Mouse (Mus musculus): ENCODE data around the gene Rab5b.
"Not testable (repeated sequence)": the region's sequence is repeated elsewhere in the genome, so short reads cannot be mapped to it uniquely, and the experiment has no call there.

The Rab5b gene

DNA sequence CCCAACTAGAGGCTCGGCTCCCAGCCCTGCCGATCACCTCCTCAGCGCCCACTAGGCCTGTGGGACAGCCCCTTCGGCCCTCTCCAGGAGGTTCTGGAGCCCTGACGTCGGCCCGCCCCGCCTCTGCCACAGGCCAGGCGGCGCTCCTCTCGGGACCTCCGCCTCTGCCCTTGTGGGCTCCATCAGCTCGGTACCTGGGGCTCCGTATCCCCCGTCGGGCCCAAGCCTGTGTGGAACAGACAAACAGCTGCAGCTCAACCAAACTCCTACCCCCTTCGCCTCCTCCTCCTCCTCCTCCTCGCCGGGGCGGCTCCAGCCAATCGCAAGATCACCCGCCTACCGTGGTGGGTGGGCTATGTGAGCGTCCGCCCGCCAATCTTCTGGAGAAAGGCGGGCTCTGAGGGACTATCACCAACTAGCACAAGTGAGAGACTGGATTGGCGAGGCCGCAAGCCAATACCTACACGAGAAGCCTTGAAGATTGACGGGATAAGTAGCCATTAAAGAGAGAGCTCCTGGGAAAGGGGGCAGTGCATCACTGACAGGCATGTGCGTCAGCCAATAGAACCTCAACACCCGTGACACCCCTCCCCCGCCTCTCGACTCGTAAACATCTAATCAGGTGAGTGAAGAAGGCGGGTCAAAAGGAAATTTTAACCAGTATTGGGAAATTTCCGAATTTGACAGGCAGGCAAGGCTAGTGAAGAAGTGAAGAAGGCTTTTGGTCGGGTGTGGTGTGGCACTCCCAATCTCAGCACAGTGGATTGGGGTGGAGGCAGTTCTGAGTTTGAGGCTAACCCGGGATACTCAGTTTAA lies at the start of gene Rab5b:
Gene Rab5b, minus strand, starts transcription at position 273 of the 816 bp plus-strand sequence.
- DNase-seq, result peak; percentile 100

DNA sequence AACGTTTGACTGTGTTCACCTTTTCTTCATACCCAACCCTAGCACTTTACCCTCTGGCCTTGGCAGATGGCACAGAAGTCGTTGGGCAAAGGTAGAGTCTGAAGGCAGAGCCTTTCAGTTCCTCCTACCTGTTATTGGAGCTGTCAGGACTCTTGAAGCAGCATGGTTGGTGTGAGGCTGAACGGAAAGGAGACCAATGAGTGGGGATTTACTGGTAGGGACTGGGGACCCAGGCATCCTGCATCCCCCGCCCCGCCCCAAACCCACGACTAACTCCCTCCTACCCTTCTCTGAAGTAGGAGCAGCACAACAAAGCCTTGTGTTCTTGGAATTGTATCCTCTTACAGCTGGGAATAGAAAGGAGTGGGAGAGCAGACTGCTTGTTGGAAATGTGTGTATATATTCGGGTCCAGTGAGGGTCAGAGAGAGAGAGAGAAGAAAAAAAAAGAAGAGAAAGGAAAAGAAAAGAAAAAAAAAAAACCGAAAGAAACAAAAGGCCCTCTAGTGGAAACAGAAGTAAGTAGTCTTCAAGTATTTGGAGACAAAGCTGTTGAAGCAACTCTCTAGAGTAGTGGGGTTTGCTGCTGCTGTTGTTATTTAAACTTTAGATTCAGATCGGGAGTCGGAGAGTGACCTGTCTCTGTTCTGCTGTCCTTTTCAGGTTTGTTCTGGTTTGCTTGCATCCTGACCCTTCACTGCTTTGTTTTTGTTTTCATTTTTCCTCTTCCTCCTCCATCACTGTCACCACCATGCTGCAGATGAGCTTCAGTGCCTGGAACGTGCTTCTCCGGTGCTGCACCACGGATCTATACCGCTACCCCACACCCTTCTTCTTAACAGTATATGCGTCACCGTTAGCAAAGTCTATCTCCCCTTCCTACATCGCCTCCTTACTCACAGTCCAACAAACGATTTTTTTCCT lies 48.9 kb upstream of the Rab5b start, which contains the start of gene Dgka:
Gene Dgka, minus strand, starts transcription at position 176 of the 922 bp plus-strand sequence.
- no peak for DNase-seq

DNA sequence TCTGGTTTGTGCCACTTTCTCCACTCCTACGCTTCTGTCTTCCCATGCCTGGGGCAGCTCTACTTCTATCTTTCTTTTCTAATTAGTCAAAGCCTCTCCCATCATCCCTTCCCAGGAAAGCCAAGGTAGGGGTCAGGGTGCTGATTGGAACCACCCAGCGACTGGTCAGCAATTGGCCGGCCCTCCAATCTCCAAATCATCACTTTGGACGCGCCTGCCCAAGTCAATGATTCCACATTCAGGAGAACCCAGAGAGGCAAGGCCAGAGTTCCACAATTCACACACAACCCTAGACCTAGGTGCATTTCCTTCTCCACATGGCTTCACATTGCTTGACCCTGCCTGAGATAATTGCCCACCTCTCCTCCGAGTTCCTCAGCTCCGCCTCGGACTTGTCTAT lies 48.1 kb upstream of the Rab5b start:
- peak; percentile 25 for DNase-seq

DNA sequence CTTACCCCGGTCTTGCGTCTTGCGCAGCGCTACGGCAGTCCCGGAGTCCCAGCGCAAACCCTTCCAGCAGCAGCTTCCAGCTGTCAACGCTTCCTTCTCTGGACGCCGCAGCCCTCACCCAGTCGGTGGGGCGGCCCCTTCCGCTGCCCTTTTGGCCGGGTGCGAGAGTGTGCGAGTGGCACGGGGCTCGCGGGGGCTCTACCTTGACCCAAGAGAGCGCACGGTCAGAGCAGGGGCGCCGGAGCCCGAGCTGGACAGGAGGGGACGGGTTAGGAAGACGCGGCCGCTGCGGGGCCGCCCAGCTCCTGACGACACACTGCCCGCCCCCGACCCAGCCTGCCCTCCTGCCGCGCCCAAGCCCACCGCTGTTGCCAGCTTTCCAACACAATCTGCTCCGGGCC lies 47.7 kb upstream of the Rab5b start:
- peak; percentile 49 for DNase-seq

DNA sequence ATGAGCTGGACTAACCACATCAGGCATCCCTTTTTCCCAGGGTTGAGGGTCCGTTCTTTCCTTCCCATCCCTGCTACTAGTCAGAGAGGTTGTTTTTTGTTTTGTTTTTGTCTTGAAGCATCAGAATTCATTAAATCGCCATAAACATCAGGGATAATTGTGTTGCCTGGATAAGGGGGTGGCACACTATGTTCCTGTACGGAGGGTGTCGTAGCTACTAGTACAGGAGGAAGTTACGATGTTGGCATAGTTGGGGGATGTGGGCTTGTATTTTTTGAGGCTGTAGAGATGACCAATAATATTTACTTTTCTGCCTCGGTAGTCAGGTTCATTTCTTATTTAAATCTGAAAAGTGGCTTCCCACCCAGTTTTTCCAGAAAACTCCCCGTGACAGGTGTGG lies 47.2 kb upstream of the Rab5b start:
- no peak for DNase-seq

DNA sequence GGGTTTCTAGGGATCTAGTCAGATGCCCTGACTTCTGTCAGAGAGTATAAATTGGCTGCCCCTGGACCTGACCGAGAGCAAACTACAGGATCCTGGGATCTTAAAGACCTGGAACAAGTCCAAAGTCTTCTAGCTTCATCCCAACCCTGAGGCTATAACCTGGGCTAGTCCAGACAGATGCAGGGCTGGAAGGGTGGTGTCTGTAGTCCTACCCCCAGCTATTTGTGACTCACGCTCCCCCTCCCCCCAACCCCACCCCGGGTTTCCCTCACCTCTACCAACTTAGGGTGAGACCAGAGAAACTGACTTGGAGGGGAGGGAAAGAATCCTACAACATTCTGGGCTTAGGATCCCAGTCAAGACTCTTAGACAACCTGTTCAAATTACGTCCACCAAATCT lies 46.6 kb upstream of the Rab5b start:
- no peak for DNase-seq

DNA sequence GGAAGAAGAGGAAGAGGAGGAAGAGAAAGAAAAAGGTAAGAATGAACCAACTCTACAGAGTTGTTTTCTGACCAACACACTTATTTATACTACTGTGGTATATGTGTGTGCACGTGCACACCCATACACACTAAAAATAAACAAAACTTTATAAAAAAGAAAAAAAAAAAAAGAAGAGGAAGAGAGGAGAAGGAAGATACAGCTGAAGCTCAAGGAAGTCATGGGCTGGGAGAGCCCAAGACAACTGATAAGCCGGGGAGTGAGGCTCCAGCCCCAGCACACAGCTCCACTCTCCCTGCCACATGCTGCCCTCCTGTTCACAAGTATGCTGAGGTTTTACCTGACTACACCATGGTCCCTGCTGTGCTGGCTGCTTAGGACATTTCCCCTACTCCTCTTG lies 44.2 kb upstream of the Rab5b start:
- DNase-seq, result no peak

DNA sequence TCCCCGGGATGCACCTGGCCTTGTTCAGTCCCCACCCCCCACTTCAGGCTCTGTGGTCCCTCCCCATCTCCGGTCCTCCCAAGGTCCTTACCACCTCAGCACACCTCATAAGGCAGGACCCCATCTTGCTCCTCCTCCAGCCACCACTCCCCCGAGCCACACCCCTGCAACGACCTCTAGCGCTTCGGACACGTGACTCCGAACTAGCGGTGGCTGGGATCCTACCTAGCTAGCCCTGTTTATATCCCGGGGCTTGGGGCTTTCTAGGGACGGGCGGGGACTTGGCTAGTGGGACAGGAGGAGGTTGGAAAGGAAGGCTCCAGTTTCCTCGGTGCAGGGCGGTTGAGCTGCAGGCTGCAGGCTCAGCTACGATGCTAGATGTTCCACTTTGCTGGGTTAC lies 41.4 kb upstream of the Rab5b start:
- no peak for DNase-seq

DNA sequence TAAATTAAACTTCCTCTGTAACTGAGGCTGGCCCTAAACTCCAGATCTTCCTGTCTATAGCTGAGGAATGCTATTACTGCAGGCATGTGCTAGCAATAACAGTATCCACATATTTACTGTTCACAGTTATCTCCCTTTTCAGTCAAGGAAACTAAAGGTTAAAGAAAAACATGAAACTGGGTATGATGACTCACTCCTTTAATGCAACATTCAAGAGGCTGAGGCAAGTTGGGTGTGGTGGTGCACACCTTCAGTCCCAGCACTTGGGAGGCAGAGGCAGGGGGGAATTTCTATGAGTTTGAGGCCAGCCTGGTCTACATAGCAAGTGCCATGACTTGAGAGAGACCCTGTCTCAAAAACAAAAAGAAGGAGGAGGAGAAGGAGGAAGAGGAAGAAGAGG lies 35.9 kb upstream of the Rab5b start:
- DNase-seq, result no peak

DNA sequence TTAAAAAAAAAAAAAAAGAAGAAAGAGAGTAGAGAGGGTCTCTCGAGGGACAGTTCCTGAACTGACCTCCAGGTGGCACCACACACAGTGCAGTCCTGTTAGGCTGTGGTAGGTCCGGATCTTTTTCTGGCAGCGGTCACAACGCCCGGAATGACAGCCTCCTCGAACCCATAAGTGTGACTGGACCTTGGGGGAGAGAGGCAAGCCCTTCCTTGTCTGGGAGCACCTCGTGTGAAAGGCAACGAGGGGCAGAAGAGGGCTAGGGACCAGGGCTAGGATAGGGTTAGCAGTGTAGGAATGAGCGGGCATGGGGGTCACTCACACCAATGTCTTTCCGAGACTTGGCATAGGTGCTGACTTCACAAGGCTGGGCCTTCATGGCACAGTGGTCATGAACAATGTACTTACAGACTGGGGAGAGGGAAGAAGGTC lies 35.0 kb upstream of the Rab5b start:
- DNase-seq, result peak; percentile 58

DNA sequence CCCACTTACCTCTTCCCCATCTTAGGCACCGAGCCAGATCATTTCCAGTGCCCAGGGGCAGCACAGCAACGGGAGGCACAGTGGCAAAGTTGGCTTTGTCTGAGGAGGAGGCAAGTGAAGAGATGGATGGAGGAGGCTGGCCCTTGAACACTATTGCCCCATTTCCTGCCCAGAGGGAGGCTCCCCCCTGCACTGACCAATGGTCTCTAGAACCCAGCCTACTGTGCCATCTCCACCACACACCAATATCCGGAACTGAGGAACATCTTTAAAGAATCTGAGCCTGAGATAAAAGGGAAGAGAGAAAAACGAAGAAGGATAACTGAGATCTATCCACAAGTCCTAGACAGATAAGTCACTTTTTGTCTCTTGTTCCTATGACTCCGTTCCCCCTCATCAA lies 32.0 kb upstream of the Rab5b start:
- no peak for DNase-seq

DNA sequence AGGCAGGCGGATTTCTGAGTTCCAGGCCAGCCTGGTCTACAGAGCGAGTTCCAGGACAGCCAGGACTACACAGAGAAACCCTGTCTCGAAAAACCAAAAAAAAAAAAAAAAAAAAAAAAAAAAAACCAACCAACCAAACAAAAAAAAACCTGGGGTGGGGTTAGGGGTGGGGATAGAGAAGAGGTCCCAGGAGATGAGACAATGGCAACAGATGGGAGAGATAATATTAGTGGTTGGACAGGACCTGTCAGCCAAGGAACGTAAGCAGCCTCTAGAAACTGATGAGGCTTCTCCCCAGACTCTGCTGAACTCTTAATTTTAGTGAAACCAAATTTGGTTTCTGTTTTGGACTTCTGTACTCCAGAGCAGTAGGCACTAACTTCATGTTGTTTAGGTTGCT lies 29.4 kb upstream of the Rab5b start:
- not testable (repeated sequence) for DNase-seq

DNA sequence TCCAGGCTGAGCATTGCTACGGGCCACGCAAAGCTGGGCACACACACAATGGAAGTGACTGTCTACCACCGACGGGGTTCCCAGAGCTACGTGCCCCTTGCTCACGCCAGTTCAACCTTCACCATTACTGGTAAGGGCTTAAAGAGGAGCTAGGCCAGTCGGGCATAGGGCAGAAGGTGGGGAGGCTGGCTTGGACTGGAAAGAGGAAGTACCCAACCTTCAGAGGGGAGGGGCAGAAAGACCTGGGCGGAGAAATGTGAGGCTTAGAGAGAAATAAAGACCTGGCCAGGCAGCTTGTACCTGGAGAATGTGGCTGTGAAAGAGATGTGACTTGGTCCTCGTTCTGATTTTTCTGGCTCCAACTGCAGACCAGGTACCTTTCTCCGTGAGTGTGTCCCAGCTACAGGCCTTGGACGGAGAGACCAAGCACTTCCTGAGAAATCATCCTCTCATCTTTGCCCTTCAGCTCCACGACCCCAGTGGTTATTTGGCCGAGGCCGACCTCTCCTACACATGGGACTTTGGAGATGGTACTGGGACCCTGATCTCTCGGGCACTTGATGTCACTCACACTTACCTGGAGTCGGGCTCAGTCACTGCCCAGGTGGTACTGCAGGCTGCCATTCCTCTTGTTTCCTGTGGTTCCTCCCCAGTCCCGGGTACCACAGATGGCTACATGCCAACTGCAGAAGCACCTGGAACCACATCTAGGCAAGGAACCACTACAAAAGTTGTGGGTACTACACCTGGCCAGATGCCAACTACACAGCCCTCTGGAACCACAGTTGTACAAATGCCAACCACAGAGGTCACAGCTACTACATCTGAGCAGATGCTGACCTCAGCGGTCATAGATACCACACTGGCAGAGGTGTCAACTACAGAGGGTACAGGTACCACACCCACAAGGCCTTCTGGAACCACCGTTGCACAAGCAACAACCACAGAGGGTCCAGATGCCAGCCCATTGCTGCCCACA lies 19.8 kb upstream of the Rab5b start:
- no peak for DNase-seq

DNA sequence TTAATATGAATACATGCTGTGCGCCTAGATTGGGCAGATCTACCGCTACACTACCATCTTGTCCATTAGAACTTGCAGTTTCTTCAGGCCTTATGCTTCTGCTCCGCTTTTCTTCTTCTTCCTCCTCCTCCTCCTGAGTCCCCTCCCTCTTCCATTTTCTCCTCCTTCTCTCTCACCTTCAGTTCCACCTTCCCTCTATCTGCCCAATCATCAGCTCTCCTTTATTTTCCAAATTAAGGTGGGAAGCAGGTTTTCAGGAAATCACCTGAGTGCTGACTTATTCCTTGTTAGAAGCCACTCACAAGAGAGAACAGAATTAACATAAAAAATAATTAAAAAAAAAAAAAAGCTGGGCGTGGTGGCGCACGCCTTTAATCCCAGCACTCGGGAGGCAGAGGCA lies 15.3 kb upstream of the Rab5b start:
- not testable (repeated sequence) for DNase-seq

DNA sequence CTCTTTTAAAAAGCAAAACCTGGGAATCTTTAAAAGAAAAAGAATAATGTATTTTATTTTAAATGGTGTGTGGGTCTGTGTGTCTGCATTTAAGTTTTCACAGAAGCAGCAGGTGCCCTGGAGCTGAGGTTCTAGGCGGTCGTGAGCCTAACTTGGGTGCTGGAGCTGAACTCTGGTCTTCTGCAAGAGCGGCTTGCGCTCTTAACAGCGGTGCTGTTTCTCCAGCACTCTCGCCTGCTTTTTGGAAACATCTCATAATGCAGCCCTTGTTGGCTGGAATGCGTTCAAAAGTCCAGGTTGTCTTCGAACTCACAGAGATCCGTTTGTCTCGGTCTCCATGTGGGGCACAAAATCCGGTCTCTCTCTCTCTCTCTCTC lies 9.2 kb upstream of the Rab5b start:
- peak; percentile 35 for DNase-seq

DNA sequence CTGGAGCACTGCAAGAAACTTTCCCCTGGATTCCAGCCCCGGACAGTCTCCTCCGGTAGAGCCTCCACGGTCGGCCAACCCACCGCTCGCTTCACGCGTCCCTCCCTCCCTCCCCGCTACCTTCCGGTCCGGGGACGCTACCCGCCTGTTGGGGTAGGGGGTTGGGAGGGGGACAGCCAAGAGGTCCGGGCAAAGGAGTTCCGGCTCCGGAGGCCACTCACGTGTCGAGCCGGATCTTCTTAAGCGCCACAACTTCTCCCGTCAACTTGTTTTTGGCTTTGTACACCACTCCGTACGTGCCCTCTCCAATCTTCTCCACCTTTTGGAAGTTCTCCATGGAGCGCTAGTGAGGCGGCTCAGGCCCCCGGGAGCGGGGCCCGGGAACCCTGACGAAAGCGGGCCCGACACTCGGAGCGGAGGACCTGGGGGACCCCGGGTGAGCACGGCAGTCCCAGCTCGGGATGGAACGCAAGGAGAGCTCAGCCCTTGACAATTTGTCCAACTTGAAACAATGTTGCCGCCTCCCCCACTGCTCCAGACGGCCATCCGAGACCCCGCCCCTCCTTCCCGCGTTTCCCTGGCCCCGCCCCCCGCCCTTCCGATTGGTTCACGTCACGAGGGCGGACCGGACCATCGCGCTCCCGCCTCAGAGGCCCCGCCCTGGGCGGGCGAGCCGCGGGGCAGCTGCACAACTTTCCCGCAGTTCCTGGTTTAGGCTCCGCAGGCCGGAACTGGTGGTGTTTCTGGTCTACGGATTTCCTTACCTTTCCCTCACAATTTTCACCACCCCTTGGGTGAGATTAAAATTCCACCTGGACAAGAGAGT lies 8.6 kb upstream of the Rab5b start, which contains the start of gene Cdk2:
Gene Cdk2, minus strand, starts transcription at position 541 of the 826 bp plus-strand sequence.
- peak; percentile 84 for DNase-seq

DNA sequence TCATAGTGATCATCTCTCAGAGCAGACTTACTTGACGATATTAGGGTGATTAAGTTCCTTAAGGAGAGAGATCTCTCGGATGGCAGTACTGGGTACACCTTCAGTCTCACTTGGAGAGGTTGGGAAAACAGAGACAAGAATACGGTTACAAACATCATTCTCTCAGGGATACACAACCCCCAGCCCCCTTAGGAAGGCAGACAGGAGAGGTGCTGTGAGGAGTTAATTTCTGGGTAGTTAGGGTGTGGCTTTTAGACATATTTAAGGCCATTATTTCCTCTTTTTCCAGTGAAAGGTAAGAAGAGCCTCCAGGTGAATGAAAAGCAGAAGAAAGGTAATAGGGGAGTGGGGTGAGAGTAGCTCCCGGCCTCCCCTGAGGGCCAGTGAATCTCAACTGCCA lies 7.8 kb upstream of the Rab5b start, which contains the start of gene Pmel:
Gene Pmel, plus strand, starts transcription at position 301 of the 400 bp plus-strand sequence.
- DNase-seq, result no peak

DNA sequence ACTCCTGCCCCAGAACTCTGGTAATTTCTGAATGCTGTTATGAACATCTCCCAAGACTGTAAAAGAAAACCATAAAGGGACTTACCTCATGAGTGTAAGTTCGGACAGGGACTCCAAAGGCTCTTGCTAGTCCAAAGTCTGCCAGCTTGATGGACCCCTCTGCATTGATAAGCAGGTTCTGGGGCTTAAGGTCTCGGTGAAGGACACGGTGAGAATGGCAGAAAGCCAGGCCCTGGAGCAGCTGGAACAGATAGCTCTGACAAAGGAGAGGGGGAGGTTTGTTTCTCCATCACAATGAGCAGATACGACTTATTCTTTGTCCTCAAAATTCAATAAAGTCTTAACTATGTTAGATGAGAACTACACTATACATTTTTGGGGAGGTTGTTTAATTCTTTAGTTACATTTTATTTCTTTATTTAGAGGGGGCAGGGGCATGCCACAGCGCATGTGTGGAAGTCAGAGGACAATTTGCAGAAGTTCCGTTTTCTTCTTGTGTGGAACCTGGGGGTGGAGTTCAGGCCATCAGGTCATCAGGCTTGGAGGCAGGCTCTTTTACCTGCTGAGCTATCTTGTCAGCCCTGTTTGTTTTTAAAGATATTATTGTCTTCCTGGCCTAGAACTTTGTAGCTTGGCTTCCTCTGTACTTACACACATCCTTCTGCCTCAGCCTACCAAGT lies 6.4 kb upstream of the Rab5b start:
- DNase-seq, result no peak

DNA sequence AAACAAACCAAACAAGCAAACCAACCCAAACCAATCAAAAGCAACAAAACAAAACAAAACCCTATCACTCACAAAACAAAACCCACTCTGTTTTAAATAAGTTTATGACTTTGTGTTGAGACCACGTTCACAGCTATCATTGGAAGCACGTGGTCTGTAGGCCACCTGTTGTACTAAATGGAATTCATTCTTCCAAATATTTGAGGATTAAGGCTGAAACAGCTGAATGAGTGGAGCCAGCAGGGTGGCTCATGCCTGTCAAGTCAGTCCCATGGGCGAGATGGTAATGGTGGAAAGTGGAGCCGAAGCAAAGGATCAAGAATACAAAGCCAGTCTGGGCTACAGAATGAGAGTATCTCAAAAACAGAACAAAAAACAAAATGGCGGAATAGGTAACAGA lies 4.6 kb upstream of the Rab5b start:
- DNase-seq, result no peak

DNA sequence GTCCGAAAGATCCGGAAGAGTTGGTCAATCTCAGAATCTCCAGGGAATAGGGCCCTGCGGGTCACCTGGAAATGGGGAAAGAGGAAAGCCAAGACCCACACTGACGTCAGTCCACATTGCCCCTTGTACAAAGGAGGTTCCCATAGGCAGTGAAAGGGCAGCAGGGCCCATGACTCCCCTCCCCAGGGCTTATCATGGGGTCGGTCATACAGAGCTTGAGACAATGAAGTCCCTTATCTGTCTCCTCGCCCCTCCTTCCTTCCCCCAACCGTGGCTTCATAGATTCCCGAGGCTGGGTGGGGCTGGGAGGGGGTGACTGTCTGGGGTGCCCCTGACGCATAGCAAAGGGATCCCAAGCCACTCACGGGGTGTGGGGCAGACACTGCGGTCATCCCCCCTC lies 3.5 kb upstream of the Rab5b start:
- no peak for DNase-seq

DNA sequence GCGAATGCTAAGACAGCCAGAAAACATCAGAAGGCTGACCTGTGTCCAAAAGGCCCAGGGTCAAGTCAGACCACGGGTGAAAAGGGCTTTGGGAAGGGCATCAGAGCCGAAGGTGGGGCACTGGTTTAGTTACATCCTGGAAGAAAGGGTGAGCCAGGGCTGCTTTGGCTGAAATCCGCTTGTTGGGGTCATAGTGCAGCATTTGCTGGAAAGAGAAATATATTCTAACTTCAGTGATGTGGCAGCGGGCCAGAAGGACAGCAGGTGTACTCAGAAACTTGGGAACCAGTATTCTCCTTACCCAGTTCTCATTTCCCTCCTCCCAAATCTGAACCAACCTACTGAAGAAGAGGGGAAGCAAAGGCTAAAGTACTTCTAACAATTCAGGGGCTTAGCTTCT lies 2.9 kb upstream of the Rab5b start:
- peak; percentile 25 for DNase-seq

Data from cerebellum, adult 9-11 months (tissue).